Mouse (Mus musculus) heart, embryonic 12.5 days (tissue): Measurements from ENCODE around the gene Gli3. TPM values are rescaled to one million over a fixed set of nuclear protein-coding genes. Genes with fewer than 3 reads are reported as not detected.
A peak's percentile ranks its signal among the peaks of the same experiment; 100 is the strongest.

ENCODE experiments used
- ATAC-seq: fragments of 200-750 bp; cut with Nextera tagmentation; 2 replicates; pipeline ENCODE4 v1.8.0; 2017; ENCODE audit warnings: moderate TSS enrichment, moderate library complexity; ENCODE audit not compliant: insufficient number of reproducible peaks, low FRiP score
- H3K27ac ChIP-seq: fragments of 300-500 bp; sonication (generic); 2 replicates; pipeline ENCODE4 v1.5.1; 2016; ENCODE audit warnings: mild to moderate bottlenecking, moderate library complexity; ENCODE audit not compliant: poor library complexity, severe bottlenecking
- H3K27me3 ChIP-seq: fragments of 300-500 bp; sonication (generic); replicated peaks from 2 replicates; pipeline ENCODE4 v1.6.1; 2016; ENCODE audit warnings: mild to moderate bottlenecking, moderate library complexity
- H3K36me3 ChIP-seq: fragments of 300-500 bp; sonication (generic); 2 replicates; pipeline ENCODE4 v1.6.1; 2016; ENCODE audit warnings: mild to moderate bottlenecking, moderate library complexity
- H3K4me1 ChIP-seq: fragments of 300-500 bp; sonication (generic); replicated peaks from 2 replicates; pipeline ENCODE4 v1.6.1; 2016; ENCODE audit warnings: mild to moderate bottlenecking
- H3K4me2 ChIP-seq: fragments of 300-500 bp; sonication (generic); 2 replicates; pipeline ENCODE4 v1.6.1; 2016; ENCODE audit warnings: mild to moderate bottlenecking, moderate library complexity
- H3K4me3 ChIP-seq: fragments of 300-500 bp; sonication (generic); 2 replicates; pipeline ENCODE4 v1.5.1; 2016; ENCODE audit warnings: mild to moderate bottlenecking
- H3K9ac ChIP-seq: fragments of 300-500 bp; sonication (generic); 2 replicates; pipeline ENCODE4 v1.6.1; 2016; ENCODE audit warnings: mild to moderate bottlenecking, moderate library complexity
- H3K9me3 ChIP-seq: fragments of 300-500 bp; sonication (generic); replicated peaks from 2 replicates; pipeline ENCODE4 v1.6.1; 2016; ENCODE audit warnings: mild to moderate bottlenecking, moderate library complexity
- WGBS: fragments of 180-500 bp; shearing (Covaris S2); methylation state at CpG from one replicate; pipeline ENCODE4 v1.1.7; 2016; 5-methylcytosine and 5-hydroxymethylcytosine counted together
- polyA plus RNA-seq: library from polyadenylated mRNA; unstranded; fragments of >200 nt; fragmentation: Nextera tagmentation; extraction: Ambion mirVana; gene quantifications from 2 replicates; pipeline ENCODE4 v1.2.1, GENCODE M21; 2016

Gene Gli3
- polyA plus RNA-seq, 1 experiment from 2014 or later = 10.0 TPM

DNA sequence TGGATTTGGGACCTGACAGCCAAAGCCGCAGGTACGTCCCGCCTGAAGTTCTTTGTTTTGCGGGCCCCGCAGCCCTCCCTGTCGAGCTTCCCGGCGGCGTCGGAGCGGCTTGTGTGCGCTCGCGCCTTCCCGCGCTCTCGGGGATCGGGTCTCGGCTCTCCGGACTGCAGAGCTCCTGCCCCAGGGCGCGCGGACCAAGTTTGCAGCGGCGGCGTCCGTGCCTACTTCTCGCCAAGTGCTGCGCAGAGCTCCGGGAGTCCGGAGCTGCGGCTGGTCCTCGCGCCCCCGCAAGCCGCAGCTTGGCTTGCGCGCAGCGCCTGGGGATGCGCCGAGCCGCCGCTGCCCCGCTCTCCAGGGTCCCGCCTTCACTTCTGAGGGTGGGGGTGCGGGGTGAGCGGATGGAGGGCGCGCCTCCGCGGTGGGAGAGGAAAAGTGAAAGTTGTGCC is 1.1 kb downstream of the Gli3 start:
- H3K9ac ChIP-seq = peak overlapping the region; percentile 86
- H3K9me3 ChIP-seq = no peaks in the 10 kb centered on the region
- H3K27ac ChIP-seq = peak overlapping the region; percentile 91
- WGBS = 1% methylated on average over 51 of the region's 51 CpGs
- peak overlapping the region; percentile 90 for H3K4me2 ChIP-seq
- no peaks in the 10 kb centered on the region for H3K36me3 ChIP-seq
- H3K4me1 ChIP-seq = peaks cover 11% of the 10 kb centered on the region; the same call in 1 of the 2 replicates
- peaks cover 12% of the 10 kb centered on the region for H3K27me3 ChIP-seq
- no peak; the same call in 1 of the 2 replicates for ATAC-seq
- peak overlapping the region; percentile 79 for H3K4me3 ChIP-seq

DNA sequence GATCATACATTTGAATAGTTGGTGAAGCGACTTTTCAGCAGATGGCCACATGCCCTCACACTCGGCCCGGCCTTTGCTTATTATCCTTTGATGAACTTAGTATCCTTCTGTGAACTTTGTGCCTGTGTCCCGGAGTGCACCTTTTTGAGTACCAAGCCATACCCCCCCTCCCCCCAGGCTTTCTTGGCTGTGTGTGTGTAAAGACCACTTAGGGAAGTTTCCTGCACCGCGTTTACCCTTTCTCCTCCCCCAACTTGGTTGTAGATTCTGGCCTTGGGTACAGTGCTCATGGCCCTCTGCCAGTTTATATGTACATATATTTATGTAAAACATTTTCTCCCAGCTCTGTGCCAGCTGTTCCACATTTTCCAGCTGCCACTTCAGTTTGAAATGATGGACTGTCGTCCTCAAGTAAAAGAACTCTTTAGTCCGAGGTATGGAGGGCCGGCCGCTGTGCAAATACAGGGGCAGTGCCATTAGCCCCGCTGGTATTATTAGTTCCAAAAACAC is 1.8 kb downstream of the Gli3 start:
- peak overlapping the region; percentile 90 for H3K4me2 ChIP-seq
- peak overlapping the region; percentile 91 for H3K27ac ChIP-seq
- ATAC-seq = no peak
- peaks cover 11% of the 10 kb centered on the region; the same call in 1 of the 2 replicates for H3K4me1 ChIP-seq
- peak overlapping the region; percentile 79 for H3K4me3 ChIP-seq
- H3K27me3 ChIP-seq = peaks cover 12% of the 10 kb centered on the region
- H3K36me3 ChIP-seq = no peaks in the 10 kb centered on the region
- H3K9me3 ChIP-seq = no peaks in the 10 kb centered on the region
- peak overlapping the region; percentile 86 for H3K9ac ChIP-seq
- 6% methylated on average over 11 of the region's 11 CpGs for WGBS

DNA sequence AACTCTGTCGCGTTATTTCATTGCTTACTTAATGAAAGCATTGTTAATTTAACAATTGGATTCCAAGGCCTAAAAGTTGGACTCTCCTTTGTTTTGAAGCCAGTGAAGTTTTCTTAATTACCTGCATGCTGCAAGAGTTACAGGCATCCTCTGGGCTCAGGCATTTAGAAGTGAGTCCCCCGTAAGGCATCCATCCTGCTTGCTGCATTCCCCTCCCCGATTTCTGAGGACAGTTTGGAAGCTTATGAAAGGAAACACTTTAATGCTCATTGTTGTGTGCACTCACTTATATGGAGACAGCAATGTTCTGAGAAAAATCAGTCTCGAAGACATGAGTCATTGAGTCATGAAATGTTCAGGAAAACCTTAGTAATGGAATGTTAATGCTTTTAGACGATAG is 3.5 kb downstream of the Gli3 start:
- Histone ChIP-seq H3K9ac (no peak overlapping the region), H3K9me3 (no peaks in the 10 kb centered on the region), H3K27me3 (peaks cover 12% of the 10 kb centered on the region), H3K36me3 (no peaks in the 10 kb centered on the region), H3K4me1 (peaks cover 11% of the 10 kb centered on the region; the same call in 1 of the 2 replicates), H3K4me3 (no peak overlapping the region), H3K27ac (no peak overlapping the region), H3K4me2 (peak overlapping the region; percentile 36; the same call in 1 of the 2 replicates)
- ATAC-seq = no peak
- WGBS = 52% methylated on average over 6 of the region's 6 CpGs

DNA sequence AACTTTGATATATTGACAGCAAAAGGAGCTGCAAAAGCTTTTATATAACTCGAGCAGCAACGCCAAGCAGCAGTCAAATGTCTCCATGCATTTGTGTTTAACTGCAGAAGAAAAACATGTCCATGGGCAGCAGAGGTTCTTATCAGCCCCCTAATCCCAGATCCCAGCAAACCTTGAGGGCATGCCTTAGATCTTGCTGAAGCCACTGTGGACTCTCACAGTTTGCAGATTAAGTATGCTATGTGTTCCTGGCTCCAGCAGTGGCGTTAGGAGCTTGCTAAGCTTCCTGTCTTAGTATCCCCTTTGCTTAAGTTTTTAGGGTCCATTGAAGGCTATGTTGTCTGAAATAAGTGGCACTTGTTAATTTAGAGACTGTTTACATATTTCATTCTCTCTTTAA is 4.4 kb downstream of the Gli3 start:
- Histone ChIP-seq H3K4me2 (no peak overlapping the region), H3K4me3 (no peak overlapping the region), H3K4me1 (peaks cover 11% of the 10 kb centered on the region; the same call in 1 of the 2 replicates), H3K9me3 (no peaks in the 10 kb centered on the region), H3K36me3 (no peaks in the 10 kb centered on the region), H3K27ac (no peak overlapping the region), H3K27me3 (peaks cover 12% of the 10 kb centered on the region), H3K9ac (no peak overlapping the region)
- ATAC-seq = no peak
- 31% methylated on average over 3 of the region's 3 CpGs for WGBS

DNA sequence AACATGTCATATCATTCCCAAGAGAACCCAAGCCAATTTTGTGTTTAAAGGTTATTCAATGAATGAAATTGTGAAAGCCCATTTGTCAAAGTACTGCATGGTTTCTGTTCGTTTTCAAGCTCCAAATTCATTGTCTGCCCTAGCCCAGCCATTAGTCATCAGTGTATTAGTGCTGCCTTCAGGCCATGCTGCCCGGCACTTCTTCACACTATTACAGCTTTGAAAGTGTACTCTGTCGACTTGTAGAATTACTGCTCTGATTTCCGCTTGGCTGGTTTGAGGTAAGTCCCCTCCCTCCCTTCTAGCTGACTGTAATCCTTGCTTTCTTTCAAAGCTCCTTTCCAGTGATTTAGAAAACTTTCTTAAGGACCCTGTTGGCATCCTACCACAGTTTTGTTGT is 5.4 kb downstream of the Gli3 start:
- Histone ChIP-seq H3K27ac (no peak overlapping the region), H3K9me3 (no peaks in the 10 kb centered on the region), H3K4me1 (peaks cover 17% of the 10 kb centered on the region; the same call in 1 of the 2 replicates), H3K27me3 (peaks cover 12% of the 10 kb centered on the region), H3K9ac (no peak overlapping the region), H3K4me3 (no peak overlapping the region), H3K4me2 (no peak overlapping the region), H3K36me3 (no peaks in the 10 kb centered on the region)
- ATAC-seq = no peak
- 54% methylated on average over 4 of the region's 4 CpGs for WGBS

DNA sequence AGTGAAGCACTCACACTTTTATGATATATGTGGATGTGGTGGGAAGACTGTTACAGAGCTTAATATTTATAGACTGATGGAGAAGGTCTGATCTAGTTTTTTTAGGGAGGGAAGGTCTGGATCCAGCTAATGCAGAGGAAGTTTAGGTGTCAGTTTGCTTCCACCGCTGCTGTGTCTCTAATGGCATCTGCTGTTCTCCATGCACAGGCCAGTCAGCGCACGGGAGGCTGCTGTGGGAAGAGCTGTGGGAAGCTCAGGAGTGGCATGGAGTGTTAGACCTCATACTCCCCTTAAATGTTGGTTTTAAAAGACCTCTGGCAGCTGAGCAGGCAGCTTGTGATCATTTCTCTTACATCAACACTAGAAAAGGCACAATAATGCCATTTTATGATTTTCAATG is 7.0 kb downstream of the Gli3 start:
- 79% methylated on average over 3 of the region's 3 CpGs for WGBS

DNA sequence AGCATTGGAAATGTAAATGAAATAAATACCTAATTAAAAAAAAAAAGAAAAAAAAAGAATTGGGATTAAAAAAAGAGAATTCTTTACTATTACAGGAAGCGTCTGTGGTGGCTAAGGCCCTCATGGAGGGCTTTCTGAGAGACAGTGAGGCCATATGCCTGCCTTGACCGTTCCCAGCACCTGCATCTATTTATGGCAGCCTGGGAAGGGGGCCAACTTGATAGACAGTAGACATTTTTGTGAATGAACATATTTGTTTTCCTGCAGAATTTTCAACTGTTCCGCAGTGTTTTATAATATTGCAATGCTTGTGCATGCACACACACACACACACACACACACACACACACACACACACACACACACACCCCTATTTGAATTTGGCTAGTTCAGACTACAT is 9.7 kb downstream of the Gli3 start:
- H3K4me1 ChIP-seq = 0 out of 2 replicates have a peak, but pooled peaks cover 8% of the 10 kb centered on the region
- no peaks in the 10 kb centered on the region for H3K27me3 ChIP-seq
- no peak for ATAC-seq

More for the DNA sequence above, 7.0 kb downstream of the Gli3 start:
- H3K4me2 ChIP-seq = no peak overlapping the region
- no peaks in the 10 kb centered on the region for H3K9me3 ChIP-seq
- no peaks in the 10 kb centered on the region for H3K36me3 ChIP-seq
- H3K27me3 ChIP-seq = peaks cover 2% of the 10 kb centered on the region
- peaks cover 13% of the 10 kb centered on the region; the same call in 1 of the 2 replicates for H3K4me1 ChIP-seq
- no peak overlapping the region for H3K4me3 ChIP-seq
- H3K27ac ChIP-seq = no peak overlapping the region
- H3K9ac ChIP-seq = no peak overlapping the region
- no peak for ATAC-seq

DNA sequence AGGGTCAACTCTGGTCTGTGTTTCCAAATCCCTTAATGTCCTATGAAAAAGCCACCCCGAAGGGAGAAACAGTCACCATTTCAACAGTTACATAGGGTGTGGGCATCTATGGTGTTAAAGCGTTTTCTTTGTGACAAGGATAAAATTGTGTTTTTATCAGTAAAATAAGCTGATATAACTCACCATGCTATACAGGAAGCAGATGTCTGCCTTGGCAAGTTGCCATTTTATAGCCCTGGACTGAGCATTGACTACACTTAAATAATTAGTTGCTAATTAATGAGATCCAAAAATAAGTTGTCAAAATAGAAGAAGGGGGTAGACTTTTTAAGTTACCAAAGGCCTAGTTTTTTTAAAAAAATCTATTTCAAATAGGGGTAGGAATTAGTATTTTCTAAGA is 11.4 kb downstream of the Gli3 start:
- Histone ChIP-seq H3K4me2 (no peak overlapping the region), H3K36me3 (peaks cover 2% of the 10 kb centered on the region), H3K9ac (no peak overlapping the region), H3K4me3 (no peak overlapping the region), H3K27ac (no peak overlapping the region), H3K27me3 (no peaks in the 10 kb centered on the region), H3K9me3 (no peaks in the 10 kb centered on the region), H3K4me1 (0 out of 2 replicates have a peak, but pooled peaks cover 6% of the 10 kb centered on the region)
- WGBS = 47% methylated on average over 2 of the region's 2 CpGs
- no peak for ATAC-seq

More for the DNA sequence above, 9.7 kb downstream of the Gli3 start:
- Histone ChIP-seq H3K4me2 (no peak overlapping the region), H3K36me3 (no peaks in the 10 kb centered on the region), H3K4me3 (no peak overlapping the region), H3K9ac (no peak overlapping the region), H3K9me3 (no peaks in the 10 kb centered on the region), H3K27ac (no peak overlapping the region)
- WGBS = 55% methylated on average over 3 of the region's 3 CpGs

DNA sequence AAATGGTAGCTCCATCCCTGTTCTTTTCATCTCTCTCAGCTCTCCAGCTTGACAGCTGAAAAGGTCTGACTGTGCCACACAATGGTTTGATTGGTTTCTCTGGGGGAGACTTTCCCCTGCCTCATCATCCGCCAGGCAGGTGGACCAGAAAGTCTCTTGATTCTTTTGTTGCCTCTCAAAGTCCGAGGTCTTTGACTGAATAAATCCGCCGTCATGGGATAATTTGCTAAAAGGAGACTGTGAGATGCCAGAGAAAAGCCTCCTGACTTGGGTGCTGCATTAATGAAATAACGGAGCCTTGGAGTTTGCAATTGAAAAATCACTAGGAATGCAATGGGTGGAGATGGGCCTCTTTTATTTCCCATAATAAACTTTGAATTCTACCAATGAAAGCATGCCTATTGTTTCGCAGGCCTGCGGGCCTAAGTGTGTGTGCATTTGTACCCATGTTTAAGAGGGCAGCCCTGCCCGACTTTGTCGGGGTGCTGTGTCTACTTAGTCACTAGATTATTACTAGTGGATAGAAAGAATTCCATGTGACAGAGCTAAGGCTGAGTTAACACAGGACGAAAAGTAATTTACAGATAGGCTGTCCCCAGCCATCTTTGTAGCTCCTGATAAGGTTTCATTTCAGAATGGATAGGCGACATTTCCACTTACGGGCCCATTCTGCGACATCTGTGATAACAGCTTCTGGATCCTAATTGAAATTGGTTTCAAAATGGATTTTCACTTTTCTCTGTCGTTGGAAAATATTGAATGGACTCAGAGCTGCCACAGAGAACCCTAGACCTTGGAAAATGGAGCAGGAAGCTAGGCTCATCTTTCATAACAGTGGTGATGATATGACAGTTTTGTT is 23.2 kb downstream of the Gli3 start:
- Histone ChIP-seq H3K9ac (no peak overlapping the region), H3K4me3 (no peak overlapping the region), H3K36me3 (no peaks in the 10 kb centered on the region), H3K27me3 (no peaks in the 10 kb centered on the region), H3K27ac (no peak overlapping the region), H3K4me1 (peaks cover 7% of the 10 kb centered on the region; the same call in 1 of the 2 replicates), H3K9me3 (no peaks in the 10 kb centered on the region), H3K4me2 (no peak overlapping the region)
- no peak for ATAC-seq
- WGBS = 64% methylated on average over 14 of the region's 14 CpGs

DNA sequence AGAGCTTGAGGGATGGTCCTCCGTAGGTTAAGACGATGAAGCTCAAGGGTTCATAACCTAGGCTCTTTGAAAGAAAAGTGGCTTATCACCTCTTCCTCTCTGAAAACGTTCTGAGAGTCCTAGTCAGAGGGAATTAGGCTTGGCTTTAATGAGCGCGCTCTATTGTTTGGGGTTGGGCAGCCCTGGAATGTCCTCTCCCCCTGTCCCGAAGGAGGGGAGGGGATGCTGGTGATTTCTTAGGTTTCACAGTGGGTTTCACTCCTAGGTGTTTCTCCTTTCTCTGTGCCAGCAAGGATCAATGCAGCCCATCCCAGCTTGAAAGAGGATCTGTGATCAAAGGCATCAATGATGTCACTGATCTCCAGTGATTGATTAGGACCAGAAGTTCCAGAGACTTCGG is 24.3 kb downstream of the Gli3 start:
- Histone ChIP-seq H3K27ac (no peak overlapping the region), H3K9me3 (no peaks in the 10 kb centered on the region), H3K36me3 (no peaks in the 10 kb centered on the region), H3K4me2 (no peak overlapping the region), H3K4me3 (no peak overlapping the region), H3K27me3 (no peaks in the 10 kb centered on the region), H3K9ac (no peak overlapping the region), H3K4me1 (peaks cover 7% of the 10 kb centered on the region; the same call in 1 of the 2 replicates)
- WGBS = 38% methylated on average over 7 of the region's 7 CpGs
- no peak for ATAC-seq

DNA sequence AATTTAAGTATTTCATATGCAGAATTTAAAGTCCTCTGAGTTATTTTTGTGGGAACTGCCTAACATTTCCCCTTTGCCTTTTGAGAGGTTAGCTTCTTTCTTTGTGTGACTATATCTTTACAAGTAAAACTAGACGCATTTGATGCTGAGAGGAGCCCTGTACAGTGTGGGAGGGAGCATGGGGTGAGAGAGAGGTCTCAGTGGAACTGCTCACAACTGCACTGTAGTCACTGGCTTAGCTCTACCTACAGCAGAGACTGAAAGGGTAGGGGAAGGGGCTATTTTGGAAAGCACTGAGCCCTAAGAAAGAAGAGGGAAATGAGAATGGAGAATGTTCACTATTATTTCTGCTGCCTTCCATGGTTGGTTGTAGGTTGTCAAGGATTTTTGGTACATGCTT is 25.0 kb downstream of the Gli3 start:
- H3K4me1 ChIP-seq = peaks cover 7% of the 10 kb centered on the region; the same call in 1 of the 2 replicates

More for the DNA sequence above, 25.0 kb downstream of the Gli3 start:
- no peak overlapping the region for H3K27ac ChIP-seq
- H3K27me3 ChIP-seq = no peaks in the 10 kb centered on the region
- H3K4me2 ChIP-seq = no peak overlapping the region
- H3K36me3 ChIP-seq = no peaks in the 10 kb centered on the region
- H3K4me3 ChIP-seq = no peak overlapping the region
- WGBS = 53% methylated on average over 1 of the region's 1 CpGs
- H3K9ac ChIP-seq = no peak overlapping the region
- ATAC-seq = no peak
- no peaks in the 10 kb centered on the region for H3K9me3 ChIP-seq
